Mouse (Mus musculus) cerebellum, postnatal 36 days (tissue): Measurements from ENCODE around the gene Asf1b.
"Not testable (repeated sequence)": the region's sequence is repeated elsewhere in the genome, so short reads cannot be mapped to it uniquely, and the experiment has no call there.

Source experiments
- DNase-seq, 2 experiments: peaks; one replicate each; pipeline ENCODE4 v3.0.0; 2021 to 2022; ENCODE audit warnings: mixed read lengths in 2 of 2

Asf1b gene

GRCm38 (mm10) chr8:83964015-83964765 lies 8.9 kb downstream of the Asf1b start:
- no peak for DNase-seq

GRCm38 (mm10) chr8:83967701-83968100 lies 12.4 kb downstream of the Asf1b start:
- DNase-seq: no peak

- no peak for DNase-seq
Measured at GRCm38 (mm10) chr8:83971121-83971520, 15.8 kb downstream of the Asf1b start.

- DNase-seq: no peak
Measured at GRCm38 (mm10) chr8:83971661-83972060, 16.4 kb downstream of the Asf1b start.

GRCm38 (mm10) chr8:83972150-83973120 lies 17.1 kb downstream of the Asf1b start, which contains the start of gene Prkaca:
Prkaca (plus strand) TSS chr8:83972993.
- DNase-seq: peak; percentile 96 to 99

- peak; percentile 33 to 44 for DNase-seq
Measured at GRCm38 (mm10) chr8:83973161-83974031, 18.1 kb downstream of the Asf1b start.

- no peak for DNase-seq
Measured at GRCm38 (mm10) chr8:83974521-83974920, 19.2 kb downstream of the Asf1b start.

- DNase-seq: no peak
Measured at GRCm38 (mm10) chr8:83976101-83976630, 20.9 kb downstream of the Asf1b start.

- no peak for DNase-seq
Measured at GRCm38 (mm10) chr8:83976779-83977350, 21.6 kb downstream of the Asf1b start.

- DNase-seq: no peak
Measured at GRCm38 (mm10) chr8:83977646-83978045, 22.3 kb downstream of the Asf1b start.

GRCm38 (mm10) chr8:83978200-83978599 lies 22.9 kb downstream of the Asf1b start:
- DNase-seq: no peak

- no peak for DNase-seq
Measured at GRCm38 (mm10) chr8:83980250-83980649, 24.9 kb downstream of the Asf1b start.

- no peak for DNase-seq
Measured at GRCm38 (mm10) chr8:83980845-83981244, 25.5 kb downstream of the Asf1b start.

- DNase-seq: peak in 1 of 2 experiments; percentile 32
Measured at GRCm38 (mm10) chr8:83981533-83981932, 26.2 kb downstream of the Asf1b start.

- no peak for DNase-seq
Measured at GRCm38 (mm10) chr8:83982449-83982848, 27.1 kb downstream of the Asf1b start.

GRCm38 (mm10) chr8:83983222-83983621 lies 27.9 kb downstream of the Asf1b start:
- not testable (repeated sequence) for DNase-seq

- DNase-seq: no peak
Measured at GRCm38 (mm10) chr8:83989243-83989642, 33.9 kb downstream of the Asf1b start.

- no peak for DNase-seq
Measured at GRCm38 (mm10) chr8:83990170-83990569, 34.9 kb downstream of the Asf1b start.

- no peak for DNase-seq
Measured at GRCm38 (mm10) chr8:83992488-83992887, 37.2 kb downstream of the Asf1b start.

GRCm38 (mm10) chr8:83994030-83994429 lies 38.7 kb downstream of the Asf1b start:
- no peak for DNase-seq

- no peak for DNase-seq
Measured at GRCm38 (mm10) chr8:83995973-83996372, 40.7 kb downstream of the Asf1b start.
